Mouse (Mus musculus): ENCODE data around the gene Arid3c.

The Arid3c gene

GRCm38 (mm10) chr4:41744131-41744530, 13.2 kb upstream of the Arid3c start:
- no peak for DNase-seq

- DNase-seq, result peak; percentile 95
Observed at GRCm38 (mm10) chr4:41741158-41741560, 10.2 kb upstream of the Arid3c start.

- DNase-seq, result no peak
Observed at GRCm38 (mm10) chr4:41740380-41741157, 9.6 kb upstream of the Arid3c start.

GRCm38 (mm10) chr4:41739260-41739659, 8.3 kb upstream of the Arid3c start:
- DNase-seq, result no peak

- no peak for DNase-seq
Observed at GRCm38 (mm10) chr4:41738256-41738603, 7.3 kb upstream of the Arid3c start.

GRCm38 (mm10) chr4:41737602-41738255, 6.8 kb upstream of the Arid3c start:
- peak; percentile 80 for DNase-seq

- no peak for DNase-seq
Observed at GRCm38 (mm10) chr4:41726826-41727621, 3.9 kb downstream of the Arid3c start.

- peak; percentile 90 for DNase-seq
Observed at GRCm38 (mm10) chr4:41722918-41723351, 8.0 kb downstream of the Arid3c start, which contains the start of gene Dctn3. Gene Dctn3, minus strand, starts transcription at chr4:41723170.

GRCm38 (mm10) chr4:41716834-41717233, 14.1 kb downstream of the Arid3c start:
- no peak for DNase-seq

GRCm38 (mm10) chr4:41715596-41715995, 15.3 kb downstream of the Arid3c start:
- peak; percentile 57 for DNase-seq

GRCm38 (mm10) chr4:41715082-41715481, 15.9 kb downstream of the Arid3c start:
- no peak for DNase-seq

- peak; percentile 69 for DNase-seq
Observed at GRCm38 (mm10) chr4:41714276-41714675, 16.7 kb downstream of the Arid3c start.

- DNase-seq, result peak; percentile 92
Observed at GRCm38 (mm10) chr4:41713197-41714067, 17.5 kb downstream of the Arid3c start, which contains the start of gene Rpp25l. Gene Rpp25l, minus strand, starts transcription at chr4:41713534.

GRCm38 (mm10) chr4:41712421-41713196, 18.3 kb downstream of the Arid3c start:
- DNase-seq, result peak; percentile 25

- no peak for DNase-seq
Observed at GRCm38 (mm10) chr4:41711705-41712375, 19.1 kb downstream of the Arid3c start.

GRCm38 (mm10) chr4:41710229-41710628, 20.7 kb downstream of the Arid3c start:
- DNase-seq, result no peak

GRCm38 (mm10) chr4:41708192-41708745, 22.7 kb downstream of the Arid3c start:
- DNase-seq, result peak; percentile 50

- DNase-seq, result peak; percentile 82
Observed at GRCm38 (mm10) chr4:41707011-41707535, 23.9 kb downstream of the Arid3c start.

- DNase-seq, result no peak
Observed at GRCm38 (mm10) chr4:41705922-41706754, 24.8 kb downstream of the Arid3c start.
